Mouse (Mus musculus) heart, postnatal 36 days (tissue): ENCODE results near the gene Dstn. TPM values are rescaled to one million over a fixed set of nuclear protein-coding genes. Genes with fewer than 3 reads are reported as not detected.

Experiments used
- DNase-seq, 2 experiments: peaks; one replicate each; pipeline ENCODE4 v3.0.0; 2021 to 2022
- intact Hi-C: fragments of 180-260 bp; cut with DNase I; formaldehyde crosslinking; loops from one replicate; pipeline ENCODE4 v1.15.1; 2025
- total RNA-seq, 2 experiments: library from RNA; stranded (reverse); gene quantifications; 2 replicates each; pipeline ENCODE4 v1.2.3; 2021

The Dstn gene
- total RNA-seq, 2 experiments from 2014 or later, result 196 to 202 TPM

GRCm38 (mm10) chr2:143914221-143914620 is 899 bp upstream of the Dstn start:
- intact Hi-C loops, result loop anchor here (2.0 to 5.0 kb wide), 4 partner anchors 37 to 358 kb away; partner anchors contain the start of genes Mgme1, Rrbp1 and Snx5
- DNase-seq, result no peak

GRCm38 (mm10) chr2:143915600-143916135 is 548 bp downstream of the Dstn start:
- intact Hi-C loops, result loop anchor here (2.0 to 5.0 kb wide), 4 partner anchors 39 to 302 kb away; partner anchors contain the start of gene Rrbp1

GRCm38 (mm10) chr2:143916229-143916628 is 1.1 kb downstream of the Dstn start:
- intact Hi-C loops, result loop anchor here (5.0 kb wide), 2 partner anchors 66 to 301 kb away; no protein-coding TSS in a partner anchor
- DNase-seq, result no peak

More at GRCm38 (mm10) chr2:143915600-143916135, 548 bp downstream of the Dstn start:
- no peak for DNase-seq

GRCm38 (mm10) chr2:143917622-143918021 is 2.5 kb downstream of the Dstn start:
- intact Hi-C loops, result loop anchor here (2.0 to 5.0 kb wide), 3 partner anchors 27 to 300 kb away; no protein-coding TSS in a partner anchor
- DNase-seq, result no peak

GRCm38 (mm10) chr2:143918831-143919502 is 3.8 kb downstream of the Dstn start:
- intact Hi-C loops, result loop anchor here (2.0 to 5.0 kb wide), 3 partner anchors 26 to 298 kb away; no protein-coding TSS in a partner anchor
- DNase-seq, result no peak

GRCm38 (mm10) chr2:143924085-143924484 is 9.0 kb downstream of the Dstn start:
- intact Hi-C loops, result no loop called here
- no peak for DNase-seq

GRCm38 (mm10) chr2:143925826-143926225 is 10.7 kb downstream of the Dstn start:
- intact Hi-C loops, result loop anchor here (1.0 kb wide), 1 partner anchor 85 kb away; the partner anchor contains the start of gene Rrbp1
- DNase-seq, result no peak

- intact Hi-C loops, result no loop called here
- no peak for DNase-seq
Measured at GRCm38 (mm10) chr2:143929607-143930311, 14.6 kb downstream of the Dstn start.

GRCm38 (mm10) chr2:143932340-143932873 is 17.3 kb downstream of the Dstn start:
- intact Hi-C loops, result no loop called here
- no peak for DNase-seq

- no peak for DNase-seq
- intact Hi-C loops, result no loop called here
Measured at GRCm38 (mm10) chr2:143933516-143933915, 18.4 kb downstream of the Dstn start.

- intact Hi-C loops, result no loop called here
- no peak for DNase-seq
Measured at GRCm38 (mm10) chr2:143934439-143934838, 19.3 kb downstream of the Dstn start.

GRCm38 (mm10) chr2:143937861-143938260 is 22.7 kb downstream of the Dstn start:
- no peak for DNase-seq

GRCm38 (mm10) chr2:143940406-143940805 is 25.3 kb downstream of the Dstn start:
- no peak for DNase-seq
- intact Hi-C loops, result no loop called here

More at GRCm38 (mm10) chr2:143937861-143938260, 22.7 kb downstream of the Dstn start:
- intact Hi-C loops, result no loop called here

- no peak for DNase-seq
- intact Hi-C loops, result loop anchor here (1.0 to 2.0 kb wide), 2 partner anchors 26 to 77 kb away; no protein-coding TSS in a partner anchor
Measured at GRCm38 (mm10) chr2:143944796-143945195, 29.7 kb downstream of the Dstn start.

GRCm38 (mm10) chr2:143945466-143946075 is 30.5 kb downstream of the Dstn start:
- intact Hi-C loops, result loop anchor here (1.0 to 2.0 kb wide), 2 partner anchors 27 to 78 kb away; no protein-coding TSS in a partner anchor
- peak in 1 of 2 experiments; percentile 27 for DNase-seq

GRCm38 (mm10) chr2:143946399-143946798 is 31.3 kb downstream of the Dstn start:
- intact Hi-C loops, result no loop called here
- no peak for DNase-seq

- DNase-seq, result no peak
- intact Hi-C loops, result no loop called here
Measured at GRCm38 (mm10) chr2:143947981-143948380, 32.9 kb downstream of the Dstn start.

GRCm38 (mm10) chr2:143948416-143948815 is 33.3 kb downstream of the Dstn start:
- DNase-seq, result peak; percentile 23 to 33

GRCm38 (mm10) chr2:143949217-143949616 is 34.1 kb downstream of the Dstn start:
- intact Hi-C loops, result no loop called here
- no peak for DNase-seq

More at GRCm38 (mm10) chr2:143948416-143948815, 33.3 kb downstream of the Dstn start:
- intact Hi-C loops, result no loop called here
